Mouse (Mus musculus) ES-E14 (cell line): ENCODE measurements around the gene Dok3.

ENCODE experiments used
- CHD2 ChIP-seq: IDR thresholded peaks from 2 replicates; pipeline ENCODE4 v1.6.1; 2014; ENCODE audit warnings: mild to moderate bottlenecking, low read depth, low read length, inconsistent platforms
- ZNF384 ChIP-seq: IDR thresholded peaks from 2 replicates; pipeline ENCODE4 v1.6.1; 2012; ENCODE audit warnings: low read depth, low read length, inconsistent platforms

- TF ChIP-seq CHD2 (no peak), ZNF384 (no peak)
Observed at GRCm38 (mm10) chr13:55494883-55495621, 34.0 kb downstream of the Dok3 start.
